In the genomic region with DNA sequence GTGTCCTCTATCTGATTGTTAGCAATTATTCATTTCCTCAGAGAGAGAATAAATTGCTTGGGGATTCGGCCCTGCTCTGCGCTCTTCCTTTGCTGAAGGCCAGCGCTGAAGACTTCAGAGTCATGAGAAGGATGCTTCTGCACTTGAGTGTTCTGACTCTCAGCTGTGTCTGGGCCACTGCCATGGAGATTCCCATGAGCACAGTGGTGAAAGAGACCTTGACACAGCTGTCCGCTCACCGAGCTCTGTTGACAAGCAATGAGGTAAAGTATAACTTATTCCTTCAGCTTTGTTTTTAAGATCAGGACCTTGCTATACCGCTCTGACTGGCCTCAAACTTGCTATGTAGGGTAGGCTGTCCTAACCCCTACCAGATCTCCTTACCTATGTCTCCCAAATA, we compare ENCODE assay signal across 10 mouse cellular contexts. TPM values are rescaled to one million over a fixed set of nuclear protein-coding genes. Genes with fewer than 3 reads are reported as not detected.
"Had no signal": no experiment of that assay in that cellular context is flagged by ENCODE, and none has a peak within 500 bp of the region (broad histone marks: within the 10 kb centered on the region; RNA-seq: fewer than 3 reads in every experiment).

A gene (plus strand): TSS at position 80 of the 400 bp plus-strand sequence.

- DNase-seq: lung, adult 2 months; lung, postnatal 14 days; lung, postnatal 36 days; right cerebral cortex, postnatal 14 days; thymus, adult 2 months; thymus, postnatal 36 days had no signal

RNA-seq across cellular contexts. Expression of the gene that starts here (rescaled TPM):
- total RNA-seq: megakaryocyte progenitor cell, adult 5-6 weeks; midbrain, postnatal 0 days; monocyte, adult 5-6 weeks; neutrophil, adult 5-6 weeks had no signal
